Mouse (Mus musculus) Muller cell, postnatal 12 days (primary cell): ENCODE data around the gene Gcnt3.

Experiments
- DNase-seq: peaks from one replicate; pipeline ENCODE4 v3.0.0-alpha.2; 2015; ENCODE audit errors: inconsistent ontology term

Gcnt3 gene

GRCm38 (mm10) chr9:70006984-70007383 is 30.9 kb downstream of the Gcnt3 start:
- no peak for DNase-seq

DNA sequence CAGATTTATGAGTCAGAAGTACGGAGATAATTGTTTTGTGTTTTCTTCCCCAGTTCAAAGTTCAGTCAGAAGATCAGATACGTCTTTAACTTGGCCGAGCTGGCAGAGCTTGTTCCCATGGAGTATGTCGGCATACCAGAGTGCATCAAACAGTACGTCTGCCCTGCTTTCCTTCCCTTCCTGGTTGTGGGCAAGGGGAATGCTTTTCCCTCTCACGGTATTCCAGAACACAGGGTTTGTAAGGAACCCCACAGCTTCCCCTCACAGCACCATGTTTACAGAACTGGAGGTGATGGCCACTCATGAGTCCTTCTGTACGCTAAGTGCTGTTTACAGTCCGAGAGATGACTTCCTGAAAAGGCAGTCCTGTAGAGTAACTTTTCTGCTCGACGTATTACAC is 34.4 kb downstream of the Gcnt3 start:
- DNase-seq = no peak

- no peak for DNase-seq
Measured at GRCm38 (mm10) chr9:69999318-69999717, 38.6 kb downstream of the Gcnt3 start.

DNA sequence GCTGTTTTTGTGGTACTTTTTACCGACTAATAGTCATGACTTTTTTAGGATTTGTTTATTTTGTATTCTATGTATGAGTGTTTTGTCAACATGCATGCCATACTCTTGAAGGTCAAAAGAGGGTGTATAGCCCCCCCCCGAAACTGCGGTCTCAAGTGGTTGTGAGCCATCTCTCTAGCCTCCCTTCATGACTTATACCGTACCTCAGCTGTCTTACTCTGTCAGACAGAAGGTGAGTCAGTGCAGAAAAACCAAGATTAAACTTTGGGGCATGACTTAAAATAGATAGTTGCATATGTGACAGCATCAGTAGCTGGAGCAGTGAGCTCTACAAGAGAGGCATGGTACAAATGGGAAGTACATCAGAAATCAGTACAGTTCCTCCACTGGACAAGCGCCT is 43.3 kb downstream of the Gcnt3 start:
- DNase-seq = no peak

- no peak for DNase-seq
Measured at GRCm38 (mm10) chr9:69993479-69993878, 44.4 kb downstream of the Gcnt3 start.

GRCm38 (mm10) chr9:69992841-69993277 is 45.0 kb downstream of the Gcnt3 start:
- no peak for DNase-seq

DNA sequence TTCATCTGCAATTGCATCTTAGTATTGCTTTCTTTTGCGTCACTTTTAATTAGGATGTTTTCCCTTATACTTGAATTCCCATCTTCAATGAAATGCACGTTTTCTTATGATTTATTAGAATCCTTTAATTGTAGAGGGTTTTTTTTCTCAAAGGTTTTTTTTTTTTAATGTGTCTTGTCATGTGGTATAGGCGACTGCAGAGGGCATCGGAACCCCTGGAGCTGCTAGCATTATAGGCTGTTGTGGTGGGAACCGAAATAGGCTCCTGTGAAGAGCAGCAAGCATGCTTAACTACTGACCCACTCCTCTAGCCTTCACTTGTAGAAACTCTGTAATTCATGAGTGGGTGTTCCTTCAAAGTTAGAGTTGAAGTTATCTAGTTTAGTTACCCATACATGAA is 47.5 kb downstream of the Gcnt3 start:
- DNase-seq = no peak

DNA sequence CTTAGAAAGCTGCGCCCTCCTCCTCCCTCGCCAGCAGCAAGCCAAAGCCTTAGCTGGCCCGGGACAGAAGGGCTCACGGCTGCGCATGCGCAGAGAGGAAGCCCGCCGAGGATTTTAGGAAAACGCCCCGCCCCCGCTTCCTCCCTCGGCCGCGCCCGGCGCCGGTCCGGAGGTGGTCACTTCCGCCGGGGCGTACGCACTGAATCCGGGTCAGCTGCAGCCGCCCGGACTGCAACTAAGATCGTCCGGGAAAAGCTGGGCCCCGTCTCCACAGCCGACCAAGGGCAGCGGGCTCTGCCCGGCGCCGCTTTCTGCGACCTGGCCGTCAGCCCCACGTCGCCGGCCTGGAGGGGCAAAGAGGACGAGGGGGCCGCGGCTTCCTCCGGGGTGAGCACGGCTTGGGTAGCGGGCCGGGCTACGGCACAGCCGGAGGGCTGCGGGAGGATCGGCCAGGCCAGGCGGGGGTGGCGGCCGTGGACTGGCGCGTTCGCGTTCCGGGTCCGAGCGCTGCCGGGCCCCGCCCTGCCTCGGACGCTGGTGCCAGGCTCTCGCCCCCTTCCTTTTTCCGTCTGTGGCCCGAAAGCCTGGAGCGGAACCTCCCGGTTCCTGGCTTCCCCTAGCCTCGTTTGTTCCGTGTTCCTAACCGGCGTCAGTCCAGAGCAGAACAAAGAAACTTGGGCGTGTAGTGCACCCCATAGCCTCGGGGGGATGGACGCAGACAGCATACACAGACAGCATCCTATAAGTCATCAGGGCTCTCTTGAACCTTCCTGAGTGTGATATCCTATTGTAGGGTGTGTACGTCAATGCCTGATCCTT is 48.4 kb downstream of the Gcnt3 start, which contains the start of gene Bnip2:
Gene Bnip2, plus strand, starts transcription at position 164 of the 819 bp plus-strand sequence.
- peak; percentile 96 for DNase-seq

- no peak for DNase-seq
Measured at GRCm38 (mm10) chr9:69988706-69989302, 49.1 kb downstream of the Gcnt3 start.

DNA sequence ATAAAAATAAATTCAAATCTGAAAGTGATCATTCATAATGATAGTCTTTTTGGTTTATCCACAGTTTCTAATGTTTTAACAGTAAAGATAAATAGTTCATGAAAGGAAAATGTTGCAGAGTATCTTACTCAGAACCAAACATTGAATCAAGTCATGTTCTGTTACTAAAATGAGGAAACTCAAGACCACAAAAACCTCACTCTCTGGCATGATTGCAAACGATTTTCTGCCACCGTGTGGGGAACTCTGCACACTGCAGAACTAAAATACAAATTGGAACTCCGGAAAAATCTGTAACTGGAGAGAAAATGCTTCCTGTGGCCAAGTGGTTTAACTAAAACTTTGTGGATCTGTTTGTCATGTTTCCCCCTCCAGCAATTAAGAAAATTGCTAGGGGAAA is 50.3 kb downstream of the Gcnt3 start:
- peak; percentile 53 for DNase-seq

GRCm38 (mm10) chr9:69986571-69986970 is 51.3 kb downstream of the Gcnt3 start:
- DNase-seq = no peak

- no peak for DNase-seq
Measured at GRCm38 (mm10) chr9:69986063-69986462, 51.8 kb downstream of the Gcnt3 start.

- DNase-seq = no peak
Measured at GRCm38 (mm10) chr9:69985526-69985925, 52.4 kb downstream of the Gcnt3 start.
